Mouse (Mus musculus) kidney, embryonic 14.5 days (tissue): ENCODE results near the gene Pfdn2. TPM values are rescaled to one million over a fixed set of nuclear protein-coding genes. Genes with fewer than 3 reads are reported as not detected.

ENCODE experiments used
- ATAC-seq: fragments of 200-750 bp; cut with Nextera tagmentation; 2 replicates; pipeline ENCODE4 v1.8.0; 2017; ENCODE audit warnings: moderate number of reproducible peaks, mild to moderate bottlenecking, moderate TSS enrichment, moderate library complexity; ENCODE audit not compliant: low FRiP score, low TSS enrichment
- H3K27ac ChIP-seq: fragments of 300-500 bp; sonication (generic); 2 replicates; pipeline ENCODE4 v1.5.1; 2014; ENCODE audit warnings: low read depth, mild to moderate bottlenecking, low read length, moderate library complexity, mixed read lengths
- H3K27me3 ChIP-seq: fragments of 300-500 bp; sonication (generic); 2 replicates; pipeline ENCODE4 v1.6.1; 2014; ENCODE audit warnings: mild to moderate bottlenecking, low read length; ENCODE audit not compliant: control insufficient read depth, insufficient read depth
- H3K36me3 ChIP-seq: fragments of 300-500 bp; sonication (generic); 2 replicates; pipeline ENCODE4 v1.6.1; 2014; ENCODE audit warnings: low read length, mixed read lengths; ENCODE audit not compliant: control insufficient read depth, insufficient read depth
- H3K4me1 ChIP-seq: fragments of 300-500 bp; sonication (generic); 2 replicates; pipeline ENCODE4 v1.6.1; 2014; ENCODE audit warnings: low read length, mixed read lengths; ENCODE audit not compliant: control insufficient read depth, insufficient read depth
- H3K4me2 ChIP-seq: fragments of 300-500 bp; sonication (generic); replicated peaks from 2 replicates; pipeline ENCODE4 v1.6.1; 2014; ENCODE audit warnings: low read depth, mild to moderate bottlenecking, low read length
- H3K4me3 ChIP-seq: fragments of 300-500 bp; sonication (generic); 2 replicates; pipeline ENCODE4 v1.5.1; 2014; ENCODE audit warnings: mild to moderate bottlenecking, low read length
- H3K9ac ChIP-seq: fragments of 300-500 bp; sonication (generic); 2 replicates; pipeline ENCODE4 v1.6.1; 2014; ENCODE audit warnings: low read depth, mild to moderate bottlenecking, low read length, moderate library complexity
- H3K9me3 ChIP-seq: fragments of 300-500 bp; sonication (generic); 2 replicates; pipeline ENCODE4 v1.6.1; 2016; ENCODE audit warnings: low read length; ENCODE audit not compliant: control insufficient read depth
- WGBS: fragments of 180-500 bp; shearing (Covaris S2); extraction: QIAGEN DNeasy Blood & Tissue Kit; methylation state at CpG from one replicate; pipeline ENCODE4 v1.1.7; 2014; 5-methylcytosine and 5-hydroxymethylcytosine counted together
- polyA plus RNA-seq: library from polyadenylated mRNA; unstranded; fragments of >200 nt; fragmentation: Nextera tagmentation; extraction: Ambion mirVana; gene quantifications from 2 replicates; pipeline ENCODE4 v1.2.1, GENCODE M21; 2014

Pfdn2 gene
- polyA plus RNA-seq, 1 experiment from 2014 or later, result 53.7 TPM

- peaks cover 6% of the 10 kb centered on the region; the same call in 1 of the 2 replicates for H3K9me3 ChIP-seq
- no peaks in the 10 kb centered on the region for H3K27me3 ChIP-seq
- peak overlapping the region; percentile 49; the same call in 1 of the 2 replicates for H3K27ac ChIP-seq
- no peak; the same call in 1 of the 2 replicates for ATAC-seq
- peak overlapping the region; percentile 84 for H3K9ac ChIP-seq
- H3K4me3 ChIP-seq, result peak overlapping the region; percentile 91
- peak overlapping the region; percentile 61 for H3K4me2 ChIP-seq
- peaks cover 16% of the 10 kb centered on the region; the same call in 1 of the 2 replicates for H3K4me1 ChIP-seq
- WGBS, result under 1% methylated on average over 14 of the region's 14 CpGs
- H3K36me3 ChIP-seq, result peaks cover 21% of the 10 kb centered on the region
Observed at GRCm38 (mm10) chr1:171346095-171346450, 603 bp downstream of the Pfdn2 start.

- H3K4me2 ChIP-seq, result no peak overlapping the region
- no peak for ATAC-seq
- no peaks in the 10 kb centered on the region for H3K36me3 ChIP-seq
- H3K27ac ChIP-seq, result no peak overlapping the region
- peaks cover 6% of the 10 kb centered on the region; the same call in 1 of the 2 replicates for H3K9me3 ChIP-seq
- no peak overlapping the region for H3K4me3 ChIP-seq
- H3K4me1 ChIP-seq, result peaks cover 16% of the 10 kb centered on the region; the same call in 1 of the 2 replicates
- no peaks in the 10 kb centered on the region for H3K27me3 ChIP-seq
- H3K9ac ChIP-seq, result no peak overlapping the region
- 93% methylated on average over 3 of the region's 3 CpGs for WGBS
Observed at GRCm38 (mm10) chr1:171348665-171349064, 3.2 kb downstream of the Pfdn2 start.

DNA sequence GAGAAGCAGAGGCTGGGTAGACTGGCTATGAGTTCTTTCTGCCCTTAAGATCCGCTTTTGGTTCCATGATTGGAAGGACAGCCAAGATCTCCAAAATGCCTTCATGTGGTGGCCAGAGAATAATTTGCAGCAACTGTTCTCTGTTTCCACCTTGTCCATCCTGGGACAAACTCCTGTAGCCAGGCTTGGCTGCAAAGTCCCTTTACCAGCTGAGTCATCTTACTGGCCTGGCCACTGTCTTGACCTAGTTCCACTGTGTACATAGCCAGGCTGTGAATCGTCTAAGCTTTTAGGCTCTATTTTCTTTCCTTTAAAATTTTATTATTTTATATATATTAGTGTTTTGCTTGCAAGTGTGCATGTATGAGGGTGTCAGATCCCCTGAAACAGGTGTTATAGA is 3.7 kb downstream of the Pfdn2 start:
- H3K4me3 ChIP-seq, result no peak overlapping the region
- no peaks in the 10 kb centered on the region for H3K36me3 ChIP-seq
- no peak overlapping the region for H3K9ac ChIP-seq
- no peaks in the 10 kb centered on the region for H3K27me3 ChIP-seq
- WGBS, result 93% methylated on average over 2 of the region's 2 CpGs
- H3K4me1 ChIP-seq, result peaks cover 13% of the 10 kb centered on the region; the same call in 1 of the 2 replicates
- H3K4me2 ChIP-seq, result no peak overlapping the region
- H3K27ac ChIP-seq, result no peak overlapping the region
- no peak for ATAC-seq
- peaks cover 6% of the 10 kb centered on the region; the same call in 1 of the 2 replicates for H3K9me3 ChIP-seq

GRCm38 (mm10) chr1:171355812-171356340 is 10.4 kb downstream of the Pfdn2 start:
- Histone ChIP-seq H3K36me3 (peaks cover 23% of the 10 kb centered on the region), H3K9ac (no peak overlapping the region), H3K27ac (no peak overlapping the region), H3K4me2 (no peak overlapping the region), H3K4me3 (no peak overlapping the region), H3K4me1 (no peaks in the 10 kb centered on the region), H3K9me3 (peaks cover 2% of the 10 kb centered on the region; the same call in 1 of the 2 replicates), H3K27me3 (no peaks in the 10 kb centered on the region)
- no peak for ATAC-seq
- WGBS, result 79% methylated on average over 5 of the region's 5 CpGs

DNA sequence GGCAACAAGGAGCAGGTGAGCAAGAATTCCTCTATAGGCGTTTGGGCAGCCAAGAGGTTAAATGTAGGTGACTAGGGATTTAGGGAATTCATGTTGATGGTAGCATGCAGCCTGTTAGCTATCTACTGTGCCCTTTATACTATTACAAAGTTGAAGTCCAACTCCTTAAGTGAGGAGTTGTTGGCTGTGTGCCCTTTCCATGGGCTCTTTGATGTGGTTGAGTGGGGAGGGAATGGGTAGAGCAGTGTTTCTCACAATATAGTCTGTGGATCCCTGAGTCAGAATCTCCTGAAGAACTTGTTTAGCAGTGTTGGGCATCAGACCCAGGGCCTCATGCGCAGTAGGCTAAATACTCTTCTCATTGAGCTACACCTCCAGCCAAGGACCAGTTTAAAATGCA is 11.3 kb downstream of the Pfdn2 start:
- Histone ChIP-seq H3K4me3 (no peak overlapping the region), H3K27me3 (no peaks in the 10 kb centered on the region), H3K4me1 (no peaks in the 10 kb centered on the region), H3K36me3 (peaks cover 23% of the 10 kb centered on the region), H3K9ac (no peak overlapping the region), H3K9me3 (peaks cover 2% of the 10 kb centered on the region; the same call in 1 of the 2 replicates), H3K4me2 (no peak overlapping the region), H3K27ac (no peak overlapping the region)
- no peak for ATAC-seq
- WGBS, result 98% methylated on average over 2 of the region's 2 CpGs

DNA sequence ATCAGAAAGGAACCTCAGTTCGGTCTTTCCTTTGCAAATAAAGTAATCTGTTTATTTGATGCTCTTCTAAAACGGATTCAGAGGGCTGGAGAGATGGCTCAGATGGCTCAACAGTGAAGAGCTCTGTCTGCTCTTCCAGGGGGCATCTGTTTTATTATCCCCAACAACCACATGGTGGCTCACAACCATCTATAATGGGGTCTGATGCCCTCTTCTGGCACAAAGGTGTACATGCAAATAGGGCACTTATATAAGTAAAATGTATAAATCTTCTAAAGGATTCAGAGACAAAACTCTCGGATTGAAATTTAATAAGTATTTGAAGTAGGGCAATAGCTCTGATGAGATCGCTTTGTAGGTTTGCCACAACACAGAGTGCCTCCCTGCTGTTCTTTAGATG is 13.0 kb downstream of the Pfdn2 start:
- Histone ChIP-seq H3K4me2 (no peak overlapping the region), H3K36me3 (peaks cover 23% of the 10 kb centered on the region), H3K4me3 (no peak overlapping the region), H3K9ac (no peak overlapping the region), H3K27ac (no peak overlapping the region), H3K27me3 (no peaks in the 10 kb centered on the region), H3K9me3 (peaks cover 2% of the 10 kb centered on the region; the same call in 1 of the 2 replicates), H3K4me1 (no peaks in the 10 kb centered on the region)
- no peak for ATAC-seq
- WGBS, result 78% methylated on average over 4 of the region's 4 CpGs

DNA sequence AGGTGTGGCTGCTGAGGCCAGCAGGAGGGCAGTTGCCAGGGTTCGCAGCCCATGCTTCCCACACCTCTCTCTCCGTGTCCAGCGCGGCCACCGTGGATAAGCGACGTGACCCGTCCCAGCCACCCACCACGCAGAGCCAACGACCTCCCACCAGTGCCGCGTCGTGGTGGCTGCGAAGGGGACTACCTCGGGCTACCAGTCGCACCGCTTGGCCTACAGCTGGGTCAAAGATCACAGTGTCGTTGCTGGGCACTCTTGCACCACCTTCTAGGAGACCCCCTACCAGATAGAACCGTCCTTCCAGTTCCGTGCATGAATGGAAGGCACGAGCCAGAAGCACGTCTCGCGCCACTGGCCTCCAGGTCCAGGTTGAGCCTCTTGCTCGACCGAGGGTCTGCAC is 14.8 kb downstream of the Pfdn2 start:
- H3K4me3 ChIP-seq, result peak overlapping the region; percentile 50
- no peak; the same call in 1 of the 2 replicates for ATAC-seq
- H3K9me3 ChIP-seq, result peaks cover 2% of the 10 kb centered on the region; the same call in 1 of the 2 replicates
- H3K9ac ChIP-seq, result peak overlapping the region; percentile 62
- no peak overlapping the region for H3K27ac ChIP-seq
- H3K4me1 ChIP-seq, result no peaks in the 10 kb centered on the region
- peaks cover 23% of the 10 kb centered on the region for H3K36me3 ChIP-seq
- 6% methylated on average over 26 of the region's 26 CpGs for WGBS
- peak overlapping the region; percentile 84 for H3K4me2 ChIP-seq
- no peaks in the 10 kb centered on the region for H3K27me3 ChIP-seq

GRCm38 (mm10) chr1:171360656-171361055 is 15.2 kb downstream of the Pfdn2 start, which contains the start of gene Klhdc9:
Klhdc9 (minus strand) TSS chr1:171360798.
- Histone ChIP-seq H3K4me1 (no peaks in the 10 kb centered on the region), H3K27ac (0 out of 2 replicates have a peak within 1 kb of the TSS, but pooled peaks have one; percentile 24), H3K9me3 (peaks cover 2% of the 10 kb centered on the region; the same call in 1 of the 2 replicates), H3K4me2 (peak within 1 kb of the TSS; percentile 84), H3K4me3 (peak within 1 kb of the TSS; percentile 50), H3K36me3 (peaks cover 23% of the 10 kb centered on the region), H3K9ac (peak within 1 kb of the TSS; percentile 62), H3K27me3 (no peaks in the 10 kb centered on the region)
- WGBS, result 1% methylated on average over 21 of the region's 21 CpGs
- peak; percentile 92 for ATAC-seq
